Mouse (Mus musculus): ENCODE measurements at regions not wholly inside any gene's neighbourhood (a gene's known extent, or its start where the extent isn't known, plus 50 kb on each side); places are given as distances from the start of the nearest gene placed in this dataset.

DNA sequence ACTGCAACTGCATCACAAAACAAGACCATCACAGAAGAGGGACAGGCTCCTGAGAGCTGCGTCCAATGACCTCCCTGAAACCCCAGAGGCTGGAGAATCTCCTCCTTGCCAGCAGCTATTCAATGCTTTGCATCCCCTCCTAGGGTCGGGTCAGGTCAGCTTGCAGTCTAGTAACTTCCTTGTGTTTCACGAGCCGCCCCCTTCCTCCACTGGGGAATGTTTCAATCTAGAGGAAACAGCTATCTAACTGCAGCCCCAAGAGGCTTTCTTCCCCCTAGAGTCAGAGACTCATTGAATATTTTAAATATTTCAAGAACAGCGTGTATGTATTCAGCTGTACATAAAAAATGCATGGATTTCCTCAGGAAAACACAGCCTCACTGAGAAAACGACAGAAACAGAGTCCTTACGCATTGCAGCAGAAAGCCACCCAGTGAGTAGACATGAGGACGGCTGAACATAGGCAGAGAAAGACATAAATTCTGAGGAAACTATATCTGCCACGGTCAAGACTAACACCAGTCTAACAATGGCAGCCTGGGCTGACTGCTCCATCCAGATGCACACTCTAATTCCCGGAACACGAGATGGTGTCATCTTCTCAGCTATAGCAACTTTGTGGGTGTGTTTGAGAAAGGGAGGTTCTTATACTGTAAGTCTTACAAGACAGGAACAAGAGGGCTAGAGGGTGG, 111.4 kb downstream of the Cenpf start:
- no peak for TF ChIP-seq CTCF (IDR thresholded peaks at IDR 0.05; ENCODE audit: borderline replicate concordance, extremely low read depth, insufficient read depth, insufficient read length)
- no peak for TF ChIP-seq POLR2A (IDR thresholded peaks at IDR 0.05; ENCODE audit: borderline replicate concordance, extremely low read depth, insufficient read depth, insufficient read length, poor library complexity, severe bottlenecking)

All from brain, embryonic 14.5 days (tissue).